Mouse (Mus musculus) liver, embryonic 13.5 days (tissue): ENCODE results near the gene Fkrp. TPM values are rescaled to one million over a fixed set of nuclear protein-coding genes. Genes with fewer than 3 reads are reported as not detected.

Experiments
- ATAC-seq: fragments of 200-750 bp; cut with Nextera tagmentation; 2 replicates; pipeline ENCODE4 v1.8.0; 2017; ENCODE audit warnings: low read depth, mild to moderate bottlenecking, moderate number of reproducible peaks, moderate library complexity
- DNase-seq: peaks from one replicate; pipeline ENCODE4 v3.0.0; 2022
- H3K27ac ChIP-seq: fragments of 300-500 bp; sonication (generic); 2 replicates; pipeline ENCODE4 v1.5.1; 2015; ENCODE audit warnings: moderate library complexity, mild to moderate bottlenecking, inconsistent platforms
- H3K27me3 ChIP-seq: fragments of 300-500 bp; sonication (generic); 2 replicates; pipeline ENCODE4 v1.6.1; 2015; ENCODE audit warnings: mild to moderate bottlenecking, inconsistent platforms
- H3K36me3 ChIP-seq: fragments of 300-500 bp; sonication (generic); 2 replicates; pipeline ENCODE4 v1.6.1; 2015; ENCODE audit warnings: mild to moderate bottlenecking, inconsistent platforms
- H3K4me1 ChIP-seq: fragments of 300-500 bp; sonication (generic); replicated peaks from 2 replicates; pipeline ENCODE4 v1.6.1; 2015; ENCODE audit warnings: inconsistent platforms
- H3K4me2 ChIP-seq: fragments of 300-500 bp; sonication (generic); 2 replicates; pipeline ENCODE4 v1.6.1; 2015; ENCODE audit warnings: inconsistent platforms, mild to moderate bottlenecking, moderate library complexity
- H3K4me3 ChIP-seq: fragments of 300-500 bp; sonication (generic); replicated peaks from 2 replicates; pipeline ENCODE4 v1.5.1; 2015; ENCODE audit warnings: mild to moderate bottlenecking, inconsistent platforms
- H3K9ac ChIP-seq: fragments of 300-500 bp; sonication (generic); 2 replicates; pipeline ENCODE4 v1.6.1; 2015; ENCODE audit warnings: mild to moderate bottlenecking, inconsistent platforms
- H3K9me3 ChIP-seq: fragments of 300-500 bp; sonication (generic); replicated peaks from 2 replicates; pipeline ENCODE4 v1.6.1; 2016; ENCODE audit warnings: inconsistent platforms
- WGBS: fragments of 180-500 bp; shearing (Covaris S2); methylation state at CpG from one replicate; pipeline ENCODE4 v1.1.7; 2015; ENCODE audit not compliant: insufficient replicate concordance; 5-methylcytosine and 5-hydroxymethylcytosine counted together
- polyA plus RNA-seq: library from polyadenylated mRNA; unstranded; fragments of >200 nt; fragmentation: Nextera tagmentation; extraction: Ambion mirVana; gene quantifications from 2 replicates; pipeline ENCODE4 v1.2.1, GENCODE M21; 2015

Gene Fkrp
- polyA plus RNA-seq, 1 experiment from 2014 or later, result 10.0 TPM

DNA sequence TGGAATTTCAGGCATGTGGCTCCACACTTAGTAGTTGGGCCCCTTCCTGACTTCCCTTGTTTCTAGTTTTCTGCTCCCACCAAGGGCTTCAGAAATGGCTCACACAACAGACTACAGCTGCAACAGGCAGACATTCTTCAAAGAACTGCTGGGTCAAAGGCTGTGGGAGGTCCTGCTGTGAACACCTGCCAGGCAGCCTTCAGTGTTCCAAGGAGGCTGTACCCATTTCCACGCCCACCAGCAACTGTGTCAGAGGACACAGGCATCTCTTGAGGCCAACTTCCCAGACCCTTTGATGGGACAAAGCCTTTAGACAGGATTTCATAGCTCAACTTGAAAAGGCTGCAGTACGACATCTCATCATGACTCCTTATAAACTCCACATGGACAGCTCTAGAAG is 50.1 kb downstream of the Fkrp start:
- no peak overlapping the region for H3K9ac ChIP-seq
- ATAC-seq, result no peak
- 0 out of 2 replicates have a peak, but pooled peaks cover 4% of the 10 kb centered on the region for H3K9me3 ChIP-seq
- H3K27me3 ChIP-seq, result no peaks in the 10 kb centered on the region
- no peaks in the 10 kb centered on the region for H3K36me3 ChIP-seq
- H3K4me3 ChIP-seq, result no peak overlapping the region
- no peak for DNase-seq
- H3K27ac ChIP-seq, result no peak overlapping the region
- no peaks in the 10 kb centered on the region for H3K4me1 ChIP-seq
- 45% methylated on average over 2 of the region's 2 CpGs for WGBS
- H3K4me2 ChIP-seq, result no peak overlapping the region

DNA sequence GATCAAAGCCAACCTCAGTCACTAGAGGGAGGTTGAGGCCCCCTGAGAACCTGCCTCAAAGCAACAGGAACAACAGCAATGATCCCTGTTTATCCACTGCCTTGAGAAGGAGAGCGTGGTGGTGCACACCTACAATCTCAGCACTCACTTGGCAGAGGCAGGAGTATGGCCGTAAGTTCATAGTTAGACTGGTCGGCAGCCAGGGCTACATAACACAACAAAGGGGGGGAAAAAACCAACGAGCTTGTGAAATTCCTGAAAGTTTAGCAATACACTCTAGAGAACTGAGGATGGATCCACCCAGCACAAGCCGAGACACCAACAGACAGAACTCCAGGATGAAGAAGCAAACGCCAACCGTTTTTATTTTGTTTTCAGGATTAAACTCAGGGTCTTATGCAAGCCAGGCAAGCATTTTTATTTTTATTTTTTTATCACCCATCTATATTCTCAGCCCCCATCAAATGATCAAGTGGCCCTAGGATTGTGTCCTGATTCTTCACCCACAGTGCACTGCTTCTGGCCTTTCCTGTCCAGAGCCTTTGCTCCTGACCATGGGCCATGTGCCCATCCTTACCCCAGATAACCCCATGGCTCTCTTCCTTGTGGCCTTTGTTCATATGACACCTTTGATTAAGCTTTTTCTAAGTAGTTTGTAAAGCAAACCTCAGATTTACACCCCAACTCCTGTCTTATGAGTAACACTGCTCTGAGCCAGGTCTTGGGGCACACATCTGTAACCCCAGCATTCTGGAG is 52.9 kb downstream of the Fkrp start:
- 0 out of 2 replicates have a peak, but pooled peaks cover 5% of the 10 kb centered on the region for H3K27me3 ChIP-seq
- no peak for DNase-seq
- H3K4me2 ChIP-seq, result no peak overlapping the region
- no peaks in the 10 kb centered on the region; the same call in 1 of the 2 replicates for H3K4me1 ChIP-seq
- H3K4me3 ChIP-seq, result no peak overlapping the region
- 64% methylated on average over 7 of the region's 7 CpGs for WGBS
- H3K27ac ChIP-seq, result no peak overlapping the region
- H3K9ac ChIP-seq, result no peak overlapping the region
- H3K9me3 ChIP-seq, result no peaks in the 10 kb centered on the region
- H3K36me3 ChIP-seq, result no peaks in the 10 kb centered on the region
- ATAC-seq, result no peak

DNA sequence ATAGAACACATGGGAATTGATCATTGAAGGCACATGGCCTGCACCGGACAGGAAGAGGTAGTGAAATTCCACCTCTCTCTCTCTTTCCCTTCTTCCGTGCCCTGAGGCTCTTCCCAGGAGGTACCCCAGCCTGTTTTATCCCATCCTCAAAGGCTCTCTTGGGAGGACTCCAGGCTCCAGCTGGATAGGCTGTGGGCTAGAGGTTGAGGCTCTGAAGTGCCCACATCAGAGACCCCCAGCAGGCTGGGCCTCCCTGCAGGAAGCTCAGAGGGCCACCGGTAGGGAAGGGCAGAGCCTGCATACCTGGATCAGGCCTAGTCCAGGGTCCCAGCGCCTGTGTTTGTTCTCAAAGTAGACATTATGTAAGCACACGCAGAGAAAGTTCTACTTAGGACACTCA is 54.9 kb downstream of the Fkrp start:
- H3K4me3 ChIP-seq, result no peak overlapping the region
- no peaks in the 10 kb centered on the region; the same call in 1 of the 2 replicates for H3K4me1 ChIP-seq
- H3K36me3 ChIP-seq, result no peaks in the 10 kb centered on the region
- WGBS, result 62% methylated on average over 5 of the region's 5 CpGs
- no peak overlapping the region for H3K27ac ChIP-seq
- H3K9ac ChIP-seq, result no peak overlapping the region
- 0 out of 2 replicates have a peak, but pooled peaks cover 5% of the 10 kb centered on the region for H3K27me3 ChIP-seq
- no peaks in the 10 kb centered on the region for H3K9me3 ChIP-seq
- ATAC-seq (no peak), DNase-seq (no peak)
- H3K4me2 ChIP-seq, result no peak overlapping the region

GRCm38 (mm10) chr7:16761005-16761481 is 55.5 kb downstream of the Fkrp start:
- no peaks in the 10 kb centered on the region for H3K9me3 ChIP-seq
- DNase-seq, result no peak
- no peak overlapping the region for H3K9ac ChIP-seq
- 0 out of 2 replicates have a peak, but pooled peaks cover 5% of the 10 kb centered on the region for H3K27me3 ChIP-seq
- no peaks in the 10 kb centered on the region for H3K36me3 ChIP-seq
- no peak for ATAC-seq
- H3K4me1 ChIP-seq, result no peaks in the 10 kb centered on the region; the same call in 1 of the 2 replicates
- no peak overlapping the region for H3K4me2 ChIP-seq
- H3K27ac ChIP-seq, result no peak overlapping the region
- WGBS, result 51% methylated on average over 10 of the region's 10 CpGs
- no peak overlapping the region for H3K4me3 ChIP-seq

DNA sequence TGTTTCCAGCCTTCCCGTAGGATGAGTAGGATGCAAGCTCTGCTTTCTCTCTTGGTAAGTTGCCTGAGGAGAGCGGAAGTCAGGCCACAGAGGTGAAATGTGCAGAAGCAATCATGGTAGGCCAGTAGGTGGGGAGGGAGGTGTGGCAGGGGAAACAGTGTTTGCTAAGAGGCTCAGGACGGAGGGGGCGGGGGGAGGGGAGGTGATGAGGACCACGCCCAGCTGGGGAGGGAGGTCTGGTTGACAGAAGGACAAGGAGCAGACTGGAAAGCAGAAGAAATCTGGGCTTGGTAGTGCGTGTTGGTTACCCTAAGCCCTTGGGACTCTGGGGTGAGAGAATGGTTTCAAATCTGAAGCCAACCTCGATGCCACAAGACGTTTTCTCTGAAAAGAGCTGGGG is 56.2 kb downstream of the Fkrp start:
- no peaks in the 10 kb centered on the region for H3K9me3 ChIP-seq
- H3K4me1 ChIP-seq, result peaks cover 6% of the 10 kb centered on the region
- 23% methylated on average over 8 of the region's 8 CpGs for WGBS
- ATAC-seq (no peak), DNase-seq (no peak)
- no peak overlapping the region for H3K4me2 ChIP-seq
- no peak overlapping the region for H3K27ac ChIP-seq
- H3K27me3 ChIP-seq, result 0 out of 2 replicates have a peak, but pooled peaks cover 5% of the 10 kb centered on the region
- H3K4me3 ChIP-seq, result no peak overlapping the region
- H3K9ac ChIP-seq, result no peak overlapping the region
- H3K36me3 ChIP-seq, result no peaks in the 10 kb centered on the region

Other genes with a start within 250 kb of the Fkrp start
- gene Arhgap35, start 201.7 kb downstream of the Fkrp start, polyA plus RNA-seq, result 1.7 and 2.3 TPM in 2 replicates
- gene Ceacam15, start 141.0 kb downstream of the Fkrp start, polyA plus RNA-seq, result not detected in 2 replicates
- not detected in 2 replicates for gene Ceacam9, start 94.8 kb downstream of the Fkrp start, polyA plus RNA-seq
- 195 and 202 TPM in 2 replicates for gene Ap2s1, start 78.3 kb downstream of the Fkrp start, polyA plus RNA-seq
- 92.3 and 93.0 TPM in 2 replicates for gene Slc1a5, start 35.4 kb downstream of the Fkrp start, polyA plus RNA-seq
- 32.8 and 34.0 TPM in 2 replicates for gene Strn4, start 843 bp downstream of the Fkrp start, polyA plus RNA-seq
- gene Prkd2, start 26.2 kb upstream of the Fkrp start, polyA plus RNA-seq, result 2.7 and 3.5 TPM in 2 replicates
- 0.15 and 0.17 TPM in 2 replicates for gene Dact3, start 58.6 kb upstream of the Fkrp start, polyA plus RNA-seq
- 0.67 and 0.81 TPM in 2 replicates for gene Gng8, start 75.1 kb upstream of the Fkrp start, polyA plus RNA-seq
- gene Ptgir, start 89.8 kb upstream of the Fkrp start, polyA plus RNA-seq, result 1.0 and 1.5 TPM in 2 replicates
- gene Calm3, start 107.4 kb upstream of the Fkrp start, polyA plus RNA-seq, result 92.0 and 102 TPM in 2 replicates
- 0.34 and 0.61 TPM in 2 replicates for gene Pnmal2, start 128.0 kb upstream of the Fkrp start, polyA plus RNA-seq
- 0.07 and 0.10 TPM in 2 replicates for gene Pnmal1, start 142.9 kb upstream of the Fkrp start, polyA plus RNA-seq
- 0.07 and 0.09 TPM in 2 replicates for gene Gm42372, start 166.4 kb upstream of the Fkrp start, polyA plus RNA-seq
- gene Ccdc8, start 176.0 kb upstream of the Fkrp start, polyA plus RNA-seq, result 2.8 and 3.6 TPM in 2 replicates
- gene Ppp5c, start 211.2 kb upstream of the Fkrp start, polyA plus RNA-seq, result 54.0 and 61.1 TPM in 2 replicates
- 12.6 and 14.8 TPM in 2 replicates for gene Hif3a, start 245.7 kb upstream of the Fkrp start, polyA plus RNA-seq